Mouse (Mus musculus) myocyte (in vitro differentiated cells): ENCODE measurements around the gene Xrcc6.

Experiments used
- E2F4 ChIP-seq: IDR thresholded peaks from one replicate; pipeline ENCODE4 v1.6.1; 2011; ENCODE audit warnings: mild to moderate bottlenecking, control low read depth, moderate library complexity; ENCODE audit not compliant: insufficient read depth
- MAX ChIP-seq: IDR thresholded peaks from one replicate; pipeline ENCODE4 v1.6.1; 2011; ENCODE audit warnings: low read depth, mild to moderate bottlenecking, control low read depth
- MYOG ChIP-seq, 3 experiments: IDR thresholded peaks; one replicate each; pipeline ENCODE4 v1.6.1; 2011; ENCODE audit warnings: control low read depth in 2 of 3, low read depth in 2 of 3, mild to moderate bottlenecking in 2 of 3; ENCODE audit not compliant: insufficient read length in 2 of 3, control insufficient read depth in 1 of 3, insufficient read depth in 1 of 3
- POLR2A ChIP-seq: IDR thresholded peaks from one replicate; pipeline ENCODE4 v1.6.1; 2011; ENCODE audit warnings: low read depth, mild to moderate bottlenecking, control low read depth, moderate library complexity; ENCODE audit not compliant: insufficient read length
- POLR2AphosphoS2 ChIP-seq: IDR thresholded peaks from one replicate; pipeline ENCODE4 v1.6.1; 2011; ENCODE audit warnings: low read depth, control low read depth; ENCODE audit not compliant: insufficient read length
- SRF ChIP-seq: IDR thresholded peaks from one replicate; pipeline ENCODE4 v1.6.1; 2011; ENCODE audit warnings: low read depth; ENCODE audit not compliant: control insufficient read depth, insufficient read length
- TCF3 ChIP-seq: IDR thresholded peaks from one replicate; pipeline ENCODE4 v1.6.1; 2011; ENCODE audit warnings: low read depth, control low read depth; ENCODE audit not compliant: insufficient read length
- USF1 ChIP-seq: IDR thresholded peaks from one replicate; pipeline ENCODE4 v1.6.1; 2011; ENCODE audit warnings: low read depth, mild to moderate bottlenecking, control low read depth, moderate library complexity

DNA sequence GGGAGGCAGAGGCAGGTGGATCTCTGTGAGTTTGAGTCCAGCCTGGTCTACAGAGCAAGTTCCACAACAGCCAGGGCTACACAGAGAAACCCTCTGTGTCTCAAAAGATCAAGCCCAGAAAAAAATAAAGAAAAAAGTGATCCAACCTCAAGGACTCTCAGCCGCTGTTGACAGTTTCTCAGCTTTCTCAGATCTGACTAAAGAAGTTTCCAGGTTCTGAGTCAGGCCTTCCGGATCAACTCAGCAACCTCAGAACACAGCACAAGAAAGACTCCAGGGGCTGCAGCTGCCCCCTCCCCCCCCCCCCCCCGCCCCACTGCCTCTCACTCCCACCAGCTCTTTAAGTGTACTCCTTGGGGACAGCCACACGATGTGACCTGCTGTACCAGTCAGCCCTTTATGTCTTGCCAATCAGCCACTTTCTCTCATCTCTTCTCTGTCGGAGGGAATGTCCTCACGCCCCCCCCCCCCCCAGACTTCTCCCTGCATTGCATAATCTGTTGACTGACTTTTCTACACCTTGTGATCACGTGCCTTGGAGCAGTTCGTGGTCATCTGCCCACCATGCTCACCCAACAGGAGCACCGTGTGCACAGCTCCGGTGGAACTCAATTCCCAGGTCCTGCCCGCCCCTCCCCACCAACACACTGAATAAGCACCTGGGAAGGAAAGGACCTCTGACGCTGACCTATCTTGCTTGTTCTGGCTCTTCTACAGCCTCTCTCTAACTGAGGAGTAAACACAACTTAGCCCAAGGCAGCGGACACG, 21.4 kb upstream of the Xrcc6 start:
- TF ChIP-seq POLR2A (no peak), USF1 (no peak), E2F4 (no peak), POLR2AphosphoS2 (no peak), MYOG (IDR thresholded peaks at IDR 0.05; ENCODE audit: control insufficient read depth in 1 of 3, insufficient read depth in 1 of 3, insufficient read length in 2 of 3, low read depth in 2 of 3) (no peak), MAX (no peak), SRF (no peak), TCF3 (no peak)
